Mouse (Mus musculus): ENCODE data around the gene Gm49450. TPM values are rescaled to one million over a fixed set of nuclear protein-coding genes. Genes with fewer than 3 reads are reported as not detected.
A peak's percentile ranks its signal among the peaks of the same experiment; 100 is the strongest.
"Not testable (repeated sequence)": the region's sequence is repeated elsewhere in the genome, so short reads cannot be mapped to it uniquely, and the experiment has no call there.

Gm49450 gene
- total RNA-seq, 2 experiments from 2014 or later: not detected

DNA sequence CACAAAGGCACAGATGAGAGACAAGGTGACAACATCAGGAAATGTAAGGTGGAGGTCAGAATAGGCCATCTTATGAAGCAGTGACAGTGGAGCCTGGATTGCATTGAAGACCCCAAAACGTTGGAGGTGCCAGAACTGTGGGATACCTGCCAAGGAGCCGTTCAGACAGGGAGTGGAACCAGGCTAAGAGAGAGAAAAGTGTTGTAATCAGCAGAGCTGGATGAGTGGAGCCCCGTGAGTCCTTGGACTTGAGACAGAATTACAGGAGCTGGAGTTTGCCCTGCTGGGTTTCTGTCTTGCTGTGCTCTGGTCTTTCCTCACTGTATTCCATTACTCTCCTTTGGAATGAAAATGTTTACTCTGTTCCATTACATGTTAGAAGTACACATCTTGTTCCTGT, 30.8 kb downstream of the Gm49450 start:
- no peak overlapping the region for H3K4me3 ChIP-seq
- TF ChIP-seq CTCF (conservative IDR thresholded peaks at IDR 0.05): no peak
- H3K27ac ChIP-seq: no peak overlapping the region
- no peak for DNase-seq (ENCODE audit: low spot score in 2 of 2)

DNA sequence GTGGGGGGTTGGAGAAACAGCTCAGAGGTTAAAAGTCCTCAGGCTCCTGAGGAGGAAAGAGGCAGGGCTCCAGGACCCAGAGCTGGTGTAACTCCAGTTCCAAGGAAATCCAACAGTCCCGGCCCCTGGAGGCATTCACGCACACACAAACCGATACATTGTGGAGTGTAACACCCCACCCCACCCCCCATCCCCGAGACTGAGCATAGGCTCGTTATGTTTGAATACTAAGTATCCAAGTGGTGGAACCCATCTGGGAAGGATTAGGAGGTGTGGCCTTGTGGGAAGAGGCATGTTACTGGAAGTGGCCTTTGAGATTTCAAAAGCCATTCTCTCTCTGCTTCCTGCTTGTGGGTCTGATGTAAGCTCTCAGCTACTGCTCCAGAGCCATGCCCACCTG, 31.8 kb downstream of the Gm49450 start:
- no peak for DNase-seq (ENCODE audit: low spot score in 2 of 2)
- Histone ChIP-seq H3K4me3 (no peak overlapping the region), H3K27ac (no peak overlapping the region)
- TF ChIP-seq CTCF (conservative IDR thresholded peaks at IDR 0.05): no peak

DNA sequence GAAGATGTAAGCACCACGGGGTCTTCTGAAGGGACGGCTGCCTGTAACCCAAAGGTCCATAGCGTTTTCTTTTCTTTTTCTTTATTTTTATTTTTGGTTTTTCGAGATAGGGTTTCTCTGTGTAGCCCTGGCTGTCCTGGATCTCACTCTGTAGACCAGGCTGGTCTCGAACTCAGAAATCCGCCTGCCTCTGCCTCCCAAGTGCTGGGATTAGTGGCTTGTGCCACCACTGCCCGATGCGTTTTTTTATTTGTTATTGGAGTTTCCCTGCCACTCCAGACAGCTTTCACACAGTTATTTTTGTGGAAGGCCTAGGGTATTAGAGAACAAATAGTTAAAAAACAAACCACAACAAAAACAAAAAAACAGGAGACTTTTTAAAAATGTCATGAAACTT, 34.9 kb downstream of the Gm49450 start:
- DNase-seq (ENCODE audit: low spot score in 2 of 2): not testable (repeated sequence)

DNA sequence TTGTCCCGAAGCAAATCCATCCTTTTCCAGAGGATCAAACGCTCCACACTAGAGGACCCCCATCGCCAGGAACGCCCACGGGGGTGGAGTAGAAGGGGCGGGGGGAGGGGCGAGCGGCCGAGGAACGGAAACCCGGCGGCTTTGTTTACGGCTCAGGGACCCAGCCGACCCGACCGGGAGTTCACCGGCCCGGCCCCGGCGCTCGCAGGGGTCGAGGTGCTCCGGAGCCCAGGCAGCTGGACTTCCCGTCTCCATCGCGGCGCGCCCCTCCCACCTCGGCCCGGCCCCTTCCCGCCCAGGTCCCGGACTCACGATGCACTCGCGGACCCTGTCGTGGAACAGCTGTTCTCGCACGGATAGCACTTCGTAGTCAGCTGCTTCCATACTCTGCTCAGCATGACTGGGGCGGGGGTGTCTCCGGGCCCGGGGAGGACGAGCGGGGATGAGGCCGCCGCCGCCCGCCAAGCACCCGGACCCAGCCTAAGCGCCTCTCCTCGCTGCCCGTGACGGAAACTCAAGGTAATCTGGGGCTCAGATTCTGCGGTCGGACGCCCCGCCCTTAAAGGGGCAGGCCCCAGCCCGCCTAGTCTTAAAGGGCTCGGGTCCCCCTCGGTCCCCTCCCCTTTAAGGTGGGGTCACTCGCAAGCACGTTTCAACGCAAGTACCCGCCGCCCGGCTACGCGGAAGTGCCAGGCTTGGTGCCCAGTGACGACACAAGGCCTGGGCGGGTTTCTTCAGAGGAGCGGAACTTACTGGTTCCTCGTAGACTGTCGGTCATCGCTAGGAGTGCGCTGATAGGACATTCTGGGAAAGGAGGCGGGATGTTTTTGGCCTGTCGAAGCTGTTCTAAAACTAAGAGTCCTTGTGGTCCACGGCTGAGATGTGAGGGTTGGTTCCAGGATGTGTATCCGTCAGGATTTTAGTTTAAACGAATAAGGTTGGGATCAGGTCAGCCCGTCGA, 35.5 kb downstream of the Gm49450 start, which contains the start of gene Lmbr1l:
TSS of gene Lmbr1l (minus strand) at position 694 of the 961 bp plus-strand sequence.
- H3K4me3 ChIP-seq: peak within 1 kb of the TSS; percentile 82
- no peak; the same call in 1 of the 2 replicates for TF ChIP-seq CTCF (conservative IDR thresholded peaks at IDR 0.05)

More for the DNA sequence above, 34.9 kb downstream of the Gm49450 start:
- Histone ChIP-seq H3K4me3 (peak overlapping the region; percentile 82), H3K27ac (peak overlapping the region; percentile 95)

DNA sequence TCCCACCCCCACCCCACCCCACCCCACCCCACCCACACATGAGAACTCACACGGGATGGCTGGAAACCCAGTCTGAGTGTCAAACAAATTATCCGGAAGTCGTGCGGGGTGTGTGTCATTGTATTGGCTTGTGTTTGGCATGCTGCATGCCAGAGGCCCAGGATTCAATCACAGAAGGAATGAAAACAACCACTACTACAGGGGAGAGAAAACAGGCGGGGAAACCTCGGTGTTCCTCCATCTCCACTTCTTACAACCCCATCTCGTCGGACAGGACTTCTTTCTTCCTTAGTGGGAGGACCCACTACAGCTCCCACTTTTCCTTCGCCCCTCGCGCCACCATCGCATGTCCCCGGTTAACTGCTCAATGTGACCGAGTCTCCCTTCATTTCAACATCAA, 36.3 kb downstream of the Gm49450 start:
- H3K27ac ChIP-seq: peak overlapping the region; percentile 95
- no peak for DNase-seq (ENCODE audit: low spot score in 2 of 2)
- no peak for TF ChIP-seq CTCF (conservative IDR thresholded peaks at IDR 0.05)
- H3K4me3 ChIP-seq: peak overlapping the region; percentile 82

More for the DNA sequence above, 35.5 kb downstream of the Gm49450 start, which contains the start of gene Lmbr1l:
- peak; percentile 99 to 100 for DNase-seq (ENCODE audit: low spot score in 2 of 2)
- peak within 1 kb of the TSS; percentile 95 for H3K27ac ChIP-seq

DNA sequence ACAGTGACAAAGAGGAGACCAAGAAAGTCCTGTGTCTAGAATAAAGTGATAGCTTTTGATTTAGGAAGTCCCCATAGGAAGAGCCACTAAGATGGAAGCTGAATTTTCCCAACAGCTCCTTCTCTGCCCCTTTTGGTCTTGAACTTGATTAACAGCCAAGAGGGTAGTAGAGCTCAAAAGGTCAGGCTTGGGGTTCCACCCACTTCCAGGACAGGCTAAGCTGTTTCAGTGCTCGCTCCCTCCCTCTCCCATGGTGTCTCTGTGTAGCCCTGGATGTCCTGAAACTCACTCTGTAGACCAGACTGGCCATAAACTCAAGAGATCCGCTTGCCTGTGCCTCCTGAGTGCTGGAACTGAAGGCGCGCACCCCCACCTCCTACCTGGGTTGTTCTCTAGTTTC, 37.3 kb downstream of the Gm49450 start:
- no peak for DNase-seq (ENCODE audit: low spot score in 2 of 2)
- no peak for TF ChIP-seq CTCF (conservative IDR thresholded peaks at IDR 0.05)
- Histone ChIP-seq H3K4me3 (no peak overlapping the region), H3K27ac (no peak overlapping the region)

DNA sequence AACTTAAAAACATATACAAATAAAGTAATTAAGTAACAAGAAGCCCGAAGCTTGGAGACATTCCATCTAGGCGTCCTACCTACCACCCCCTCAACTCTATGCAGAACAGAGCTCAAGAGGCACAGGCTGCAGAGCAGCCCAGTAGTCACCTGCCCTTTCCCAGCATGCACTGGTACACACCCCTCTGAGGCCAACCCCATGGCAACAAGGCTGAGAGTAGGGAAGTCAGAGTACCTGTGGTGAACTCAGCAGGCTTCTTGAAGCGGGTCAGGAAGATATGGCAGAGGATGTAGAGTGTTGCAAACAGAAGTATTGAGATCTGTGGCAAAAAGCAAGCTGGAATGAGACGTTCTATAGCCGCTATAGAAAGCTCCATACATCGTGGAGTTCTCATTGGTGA, 38.4 kb downstream of the Gm49450 start:
- DNase-seq (ENCODE audit: low spot score in 2 of 2): no peak
- no peak for TF ChIP-seq CTCF (conservative IDR thresholded peaks at IDR 0.05)
- H3K4me3 ChIP-seq: no peak overlapping the region
- H3K27ac ChIP-seq: no peak overlapping the region

DNA sequence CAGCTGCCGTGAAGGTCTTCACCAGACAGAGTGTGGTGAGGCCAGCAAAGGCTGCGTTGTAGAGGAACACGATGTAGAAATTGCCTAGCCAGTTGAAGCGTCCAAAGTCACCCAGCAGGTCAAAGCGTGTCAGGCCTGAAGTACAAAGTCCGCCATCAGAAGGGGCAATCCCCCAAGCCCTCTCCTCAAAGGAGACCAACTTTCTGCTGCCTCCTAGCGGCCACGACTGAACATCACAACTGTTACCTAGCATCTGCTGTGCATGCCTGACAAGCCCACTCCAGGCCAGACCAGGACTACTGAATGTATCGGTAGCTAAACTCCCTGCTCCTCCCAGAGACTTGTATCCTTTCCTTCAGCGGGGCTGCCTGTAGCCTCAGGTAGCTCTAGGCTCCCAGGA, 48.7 kb downstream of the Gm49450 start:
- no peak overlapping the region for H3K27ac ChIP-seq
- TF ChIP-seq CTCF (conservative IDR thresholded peaks at IDR 0.05): peak; percentile 85
- peak in 1 of 2 experiments; percentile 46 for DNase-seq (ENCODE audit: low spot score in 2 of 2)
- H3K4me3 ChIP-seq: no peak overlapping the region

DNA sequence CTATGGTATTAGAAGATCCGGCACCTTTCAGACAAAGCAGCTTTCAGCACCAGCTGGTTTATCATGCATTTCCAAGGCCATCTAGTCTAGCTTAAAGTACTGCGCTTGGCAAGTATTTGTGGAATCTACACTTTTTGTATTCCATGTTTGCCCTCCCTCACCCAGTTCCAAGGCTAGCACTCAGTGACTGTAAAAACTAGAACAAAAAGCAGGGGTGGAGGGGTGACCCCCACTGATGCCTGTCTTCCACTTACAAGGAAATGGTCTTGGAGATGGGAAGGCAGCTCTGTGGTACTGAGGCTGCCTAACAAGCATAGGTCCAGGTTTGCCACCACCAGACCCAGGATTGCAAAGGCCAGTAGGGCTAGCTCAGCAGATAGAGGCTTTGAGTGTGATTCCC, 50.8 kb downstream of the Gm49450 start:
- no peak for DNase-seq (ENCODE audit: low spot score in 2 of 2)
- Histone ChIP-seq H3K27ac (no peak overlapping the region), H3K4me3 (no peak overlapping the region)
- TF ChIP-seq CTCF (conservative IDR thresholded peaks at IDR 0.05): no peak

DNA sequence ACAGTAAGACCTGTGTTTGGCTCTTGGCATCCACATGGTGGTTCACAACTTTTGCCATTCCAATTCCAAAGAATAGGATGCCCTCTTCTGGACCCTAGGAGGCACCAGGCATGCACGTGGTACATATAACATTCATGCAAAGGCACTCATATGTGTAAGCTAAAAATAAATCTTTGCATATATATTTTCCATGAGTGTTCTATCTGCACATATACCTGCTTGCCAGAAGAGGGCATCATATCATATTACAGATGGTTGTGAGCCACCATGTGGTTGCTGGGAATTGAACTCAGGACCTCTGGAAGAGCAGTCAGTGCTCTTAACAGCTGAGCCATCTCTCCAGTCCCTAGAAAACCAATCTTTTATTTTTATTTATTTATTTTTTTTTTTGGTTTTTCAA, 51.8 kb downstream of the Gm49450 start:
- Histone ChIP-seq H3K4me3 (no peak overlapping the region), H3K27ac (no peak overlapping the region)
- DNase-seq (ENCODE audit: low spot score in 2 of 2): no peak
- peak; percentile 44 for TF ChIP-seq CTCF (conservative IDR thresholded peaks at IDR 0.05)

DNA sequence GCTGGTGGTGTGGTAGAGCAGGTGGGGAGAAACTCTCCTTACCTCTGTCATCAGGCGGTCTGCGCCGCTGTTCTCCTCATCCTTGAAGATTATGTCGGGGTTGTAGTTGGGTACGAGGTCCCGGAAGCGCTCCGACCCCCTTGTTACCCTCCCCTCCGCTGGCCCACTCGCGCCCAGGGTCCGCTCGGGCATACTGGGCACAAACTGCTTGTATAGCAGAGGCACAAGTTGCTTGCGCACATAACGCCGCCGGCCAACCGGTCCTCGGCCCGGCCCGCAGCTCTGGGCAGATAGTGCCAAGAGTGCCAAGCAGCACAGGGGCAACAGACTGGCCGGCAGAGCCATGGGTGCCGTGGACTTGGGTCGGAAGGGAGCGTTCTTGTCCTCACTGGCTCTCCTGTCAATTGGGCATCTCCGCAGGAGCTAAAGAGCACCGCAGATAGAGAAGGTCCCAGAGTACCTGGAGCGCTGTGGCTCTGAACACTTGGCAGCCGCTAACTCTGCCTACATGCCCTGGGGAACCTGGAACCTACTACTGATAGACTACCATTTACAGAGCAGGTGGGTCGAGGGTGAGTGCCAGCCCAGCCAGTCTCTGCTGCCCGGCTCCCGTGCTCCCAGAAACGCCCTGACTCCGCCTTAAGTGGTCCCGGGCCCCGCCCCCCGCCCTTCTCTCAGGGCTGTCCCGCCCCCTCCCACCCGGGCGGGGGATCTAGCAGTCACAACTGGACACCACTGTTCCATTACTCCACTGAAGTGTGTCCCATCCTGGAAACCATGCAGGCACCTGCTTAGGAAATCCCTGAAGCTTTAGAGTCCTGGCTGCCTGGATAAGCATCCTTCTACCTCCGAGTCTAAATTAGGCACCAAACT, 55.2 kb downstream of the Gm49450 start, which contains the start of gene Dhh:
TSS of gene Dhh (minus strand) at position 613 of the 873 bp plus-strand sequence.
- TF ChIP-seq CTCF (conservative IDR thresholded peaks at IDR 0.05): no peak
- no peak within 1 kb of the TSS for H3K27ac ChIP-seq
- H3K4me3 ChIP-seq: no peak within 1 kb of the TSS; the same call in 1 of the 2 replicates
- DNase-seq (ENCODE audit: low spot score in 2 of 2): no peak

DNA sequence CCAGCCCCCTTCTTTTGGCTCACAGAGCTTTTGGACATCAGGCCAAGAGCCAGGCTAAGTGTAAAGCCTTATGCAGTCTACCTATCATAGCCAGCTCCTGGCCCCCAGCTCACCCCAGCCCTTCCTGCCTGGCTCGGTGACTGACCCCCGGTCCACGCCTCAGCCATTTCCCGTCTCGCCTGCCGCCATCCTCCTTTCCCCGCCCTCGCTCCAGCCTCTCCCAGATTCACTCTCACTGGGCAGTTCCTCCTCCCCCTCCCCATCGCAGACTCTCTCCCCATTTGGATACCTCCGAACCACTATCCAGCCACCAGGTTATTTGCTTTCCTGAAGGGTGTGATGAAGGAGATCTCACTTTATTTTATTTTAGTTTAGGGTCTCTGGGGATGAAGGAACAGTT, 55.9 kb downstream of the Gm49450 start:
- H3K27ac ChIP-seq: no peak overlapping the region
- no peak for DNase-seq (ENCODE audit: low spot score in 2 of 2)
- TF ChIP-seq CTCF (conservative IDR thresholded peaks at IDR 0.05): no peak
- no peak overlapping the region for H3K4me3 ChIP-seq
